Mouse (Mus musculus) olfactory bulb, adult 2 months (tissue): ENCODE results near the gene Pkd1l3. TPM values are rescaled to one million over a fixed set of nuclear protein-coding genes. Genes with fewer than 3 reads are reported as not detected.

Experiments
- H3K27ac ChIP-seq: fragments of 200-500 bp; 2 replicates; pipeline ENCODE4 v1.5.1; 2012; ENCODE audit warnings: low read depth, low read length; ENCODE audit not compliant: insufficient read depth
- H3K4me1 ChIP-seq: fragments of 200-500 bp; 2 replicates; pipeline ENCODE4 v1.6.1; 2012; ENCODE audit warnings: low read length; ENCODE audit not compliant: control insufficient read depth, insufficient read depth
- H3K4me3 ChIP-seq: fragments of 200-500 bp; 2 replicates; pipeline ENCODE4 v1.5.1; 2012; ENCODE audit warnings: mild to moderate bottlenecking, low read depth, low read length, moderate library complexity; ENCODE audit not compliant: insufficient read depth
- CTCF ChIP-seq: fragments of 200-500 bp; IDR thresholded peaks from 2 replicates; pipeline ENCODE4 v1.5.1; 2012; ENCODE audit warnings: low read depth, mild to moderate bottlenecking, low read length, moderate library complexity; ENCODE audit not compliant: insufficient read depth
- POLR2A ChIP-seq: fragments of 200-500 bp; IDR thresholded peaks from 2 replicates; pipeline ENCODE4 v1.6.1; 2012; ENCODE audit warnings: mild to moderate bottlenecking, low read depth, low read length, moderate library complexity; ENCODE audit not compliant: insufficient read depth
- WGBS: fragments of 180-500 bp; shearing (Covaris S2); methylation state at CpG from one replicate; pipeline ENCODE4 v1.1.7; 2018; 5-methylcytosine and 5-hydroxymethylcytosine counted together
- polyA plus RNA-seq: library from polyadenylated mRNA; stranded (reverse); fragments of >200 nt; gene quantifications from 2 replicates; pipeline ENCODE4 v1.2.4, GENCODE M21; 2012; ENCODE audit warnings: low replicate concordance; ENCODE audit not compliant: missing spikeins, insufficient read depth, insufficient read length

Pkd1l3 gene
- polyA plus RNA-seq, 1 experiment, result not detected

- WGBS, result under 1% methylated on average over 42 of the region's 42 CpGs
- Histone ChIP-seq H3K27ac (peak within 1 kb of the TSS; percentile 85), H3K4me1 (peaks cover 7% of the 10 kb centered on the region)
Observed at GRCm38 (mm10) chr8:109608271-109609152, 5.8 kb upstream of the Pkd1l3 start, which contains the start of gene Dhodh. Gene Dhodh (minus strand): TSS chr8:109608673.

GRCm38 (mm10) chr8:109609153-109609502 is 5.2 kb upstream of the Pkd1l3 start:
- 16% methylated on average over 5 of the region's 5 CpGs for WGBS
- TF ChIP-seq POLR2A, result no peak
- no peak for TF ChIP-seq CTCF
- Histone ChIP-seq H3K4me3 (no peak overlapping the region), H3K4me1 (peaks cover 7% of the 10 kb centered on the region), H3K27ac (0 out of 2 replicates have a peak overlapping the region, but pooled peaks have one; percentile 29)

More at GRCm38 (mm10) chr8:109608271-109609152, 5.8 kb upstream of the Pkd1l3 start, which contains the start of gene Dhodh:
- TF ChIP-seq POLR2A (peak; percentile 89), CTCF (no peak)
- H3K4me3 ChIP-seq, result peak within 1 kb of the TSS; percentile 74

- Histone ChIP-seq H3K4me3 (no peak overlapping the region), H3K27ac (no peak overlapping the region), H3K4me1 (no peaks in the 10 kb centered on the region)
- TF ChIP-seq CTCF, result no peak
- no peak for TF ChIP-seq POLR2A
- 86% methylated on average over 3 of the region's 3 CpGs for WGBS
Observed at GRCm38 (mm10) chr8:109615569-109615968, 1.3 kb downstream of the Pkd1l3 start.

- Histone ChIP-seq H3K4me3 (no peak overlapping the region), H3K27ac (no peak overlapping the region), H3K4me1 (no peaks in the 10 kb centered on the region)
- TF ChIP-seq POLR2A (no peak), CTCF (no peak)
- 61% methylated on average over 6 of the region's 6 CpGs for WGBS
Observed at GRCm38 (mm10) chr8:109628638-109629037, 14.3 kb downstream of the Pkd1l3 start.

- 55% methylated on average over 5 of the region's 5 CpGs for WGBS
- no peak overlapping the region for H3K27ac ChIP-seq
- no peak for TF ChIP-seq CTCF
- H3K4me3 ChIP-seq, result no peak overlapping the region
- H3K4me1 ChIP-seq, result no peaks in the 10 kb centered on the region
Observed at GRCm38 (mm10) chr8:109632498-109632897, 18.2 kb downstream of the Pkd1l3 start.

GRCm38 (mm10) chr8:109635146-109635545 is 20.8 kb downstream of the Pkd1l3 start:
- TF ChIP-seq POLR2A (no peak), CTCF (no peak)
- Histone ChIP-seq H3K4me1 (no peaks in the 10 kb centered on the region), H3K27ac (no peak overlapping the region), H3K4me3 (no peak overlapping the region)
- WGBS, result 90% methylated on average over 8 of the region's 8 CpGs

GRCm38 (mm10) chr8:109638851-109639250 is 24.5 kb downstream of the Pkd1l3 start:
- WGBS, result 80% methylated on average over 5 of the region's 5 CpGs
- H3K4me3 ChIP-seq, result no peak overlapping the region
- no peak overlapping the region for H3K27ac ChIP-seq
- TF ChIP-seq CTCF (no peak), POLR2A (no peak)
- no peaks in the 10 kb centered on the region for H3K4me1 ChIP-seq

GRCm38 (mm10) chr8:109640410-109640809 is 26.1 kb downstream of the Pkd1l3 start:
- Histone ChIP-seq H3K27ac (no peak overlapping the region), H3K4me1 (no peaks in the 10 kb centered on the region), H3K4me3 (no peak overlapping the region)
- no peak for TF ChIP-seq CTCF
- TF ChIP-seq POLR2A, result no peak
- 58% methylated on average over 7 of the region's 7 CpGs for WGBS

GRCm38 (mm10) chr8:109641236-109641635 is 26.9 kb downstream of the Pkd1l3 start:
- 76% methylated on average over 5 of the region's 5 CpGs for WGBS
- TF ChIP-seq CTCF (no peak), POLR2A (no peak)
- Histone ChIP-seq H3K4me3 (no peak overlapping the region), H3K27ac (no peak overlapping the region), H3K4me1 (no peaks in the 10 kb centered on the region)
